Mouse (Mus musculus): ENCODE data around the gene Zfp865. TPM values are rescaled to one million over a fixed set of nuclear protein-coding genes. Genes with fewer than 3 reads are reported as not detected.

Gene Zfp865
- 43.2 and 47.9 TPM in 2 replicates for polyA plus RNA-seq (2012; rRNA removed)

DNA sequence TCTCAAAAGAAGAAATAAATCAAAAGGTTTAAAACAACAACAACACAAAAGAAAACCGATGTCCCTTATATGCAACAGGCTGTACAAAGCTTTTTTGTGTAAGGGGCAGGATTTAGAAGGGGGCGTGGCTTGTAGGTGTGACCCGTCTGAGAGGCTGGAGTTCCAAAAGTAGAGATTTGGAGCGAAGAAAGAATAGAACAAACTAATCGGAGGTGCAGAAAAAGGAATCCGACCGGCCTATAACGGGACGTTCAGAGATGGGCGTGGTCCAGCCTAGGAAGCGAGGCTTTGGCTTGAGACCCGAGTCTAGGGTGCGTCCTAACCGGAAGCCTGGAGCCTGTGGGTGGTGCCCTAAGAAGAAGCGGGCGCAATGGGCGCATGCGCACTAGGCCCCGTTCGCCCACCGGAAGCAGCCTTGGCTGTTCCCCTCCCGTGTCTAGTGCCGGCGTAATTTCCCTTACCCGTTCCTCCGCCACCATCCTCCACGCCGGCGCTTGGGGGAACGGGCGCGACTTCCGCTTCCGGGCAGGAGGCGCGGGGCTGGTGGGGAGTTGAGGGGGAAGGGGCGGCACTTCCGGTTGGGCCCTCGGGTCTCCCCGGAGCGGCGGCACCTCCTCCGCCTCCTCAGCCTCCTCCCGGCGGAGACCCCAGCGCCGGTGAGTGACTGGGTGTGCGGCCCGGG lies at the start of gene Zfp865, which contains the start of gene Ccdc106:
TSS of gene Zfp865 (plus strand) at position 377 of the 682 bp plus-strand sequence.
TSS of gene Ccdc106 (plus strand) at position 554 of the 682 bp plus-strand sequence.
- Histone ChIP-seq H3K4me1 (ENCODE audit: control insufficient read depth, insufficient read depth, low read length) (peaks cover 5% of the 10 kb centered on the region), H3K4me3 (replicated peaks; ENCODE audit: extremely low read depth, low read depth, low read length) (peak within 1 kb of the TSS; percentile 26)
- under 1% methylated on average over 49 of the region's 49 CpGs for WGBS
- peak; percentile 97 for DNase-seq
- peak; percentile 86; the same call in 1 of the 2 replicates for TF ChIP-seq POLR2A (IDR thresholded peaks at IDR 0.05; ENCODE audit: borderline replicate concordance, extremely low read depth, low read depth, low read length)
- TF ChIP-seq CTCF (IDR thresholded peaks at IDR 0.05; ENCODE audit: insufficient read depth, low read length), result no peak

DNA sequence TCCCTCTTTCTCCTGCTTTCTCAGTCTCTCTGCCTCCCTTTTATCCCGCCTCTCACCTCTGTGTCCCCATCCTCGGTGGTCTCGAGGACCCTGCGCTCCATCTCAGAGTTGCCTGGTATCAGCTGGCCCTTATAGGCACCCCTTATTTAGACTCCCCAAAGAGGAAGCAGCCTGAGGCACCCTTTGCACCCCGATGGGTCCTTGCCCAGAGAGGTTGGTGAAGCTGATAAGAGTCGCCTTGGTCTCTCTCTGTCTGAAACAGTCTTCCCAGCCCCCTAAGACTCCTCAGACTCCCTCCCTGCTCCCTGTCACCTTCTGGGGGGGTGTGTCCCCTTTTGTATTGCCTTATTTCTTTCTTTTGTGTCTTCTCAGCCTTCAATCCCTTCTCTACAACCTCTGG lies 49.1 kb upstream of the Zfp865 start, which contains the start of gene Sbk3:
TSS of gene Sbk3 (minus strand) at position 101 of the 400 bp plus-strand sequence.
- Histone ChIP-seq H3K4me3 (replicated peaks; ENCODE audit: extremely low read depth, low read depth, low read length) (no peak within 1 kb of the TSS), H3K4me1 (ENCODE audit: control insufficient read depth, insufficient read depth, low read length) (no peaks in the 10 kb centered on the region)
- 49% methylated on average over 6 of the region's 6 CpGs for WGBS
- no peak for DNase-seq
- no peak for TF ChIP-seq CTCF (IDR thresholded peaks at IDR 0.05; ENCODE audit: insufficient read depth, low read length)
- TF ChIP-seq POLR2A (IDR thresholded peaks at IDR 0.05; ENCODE audit: borderline replicate concordance, extremely low read depth, low read depth, low read length), result no peak

DNA sequence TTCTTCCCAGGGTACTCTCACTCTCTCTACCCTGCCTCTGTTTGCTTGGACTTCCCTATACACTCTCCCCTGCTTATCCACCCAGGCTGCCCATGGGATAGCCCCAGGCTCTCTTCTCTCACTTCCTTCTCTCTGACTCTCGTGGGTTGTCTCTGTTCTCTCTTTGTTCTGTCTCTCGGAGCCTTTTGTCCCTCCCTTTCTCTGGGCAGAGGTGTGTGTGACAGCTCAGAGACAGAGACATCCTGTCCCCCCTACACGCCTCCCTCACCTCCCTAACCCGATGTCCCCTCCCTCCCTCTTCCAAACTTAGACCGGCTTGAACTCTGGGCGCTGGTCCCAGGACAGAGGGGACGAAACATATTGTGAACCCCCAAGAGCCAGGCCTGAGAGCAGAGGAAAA lies 48.5 kb upstream of the Zfp865 start:
- no peaks in the 10 kb centered on the region for H3K4me1 ChIP-seq (ENCODE audit: control insufficient read depth, insufficient read depth, low read length)
- WGBS, result 22% methylated on average over 7 of the region's 7 CpGs
- TF ChIP-seq POLR2A (IDR thresholded peaks at IDR 0.05; ENCODE audit: borderline replicate concordance, extremely low read depth, low read depth, low read length) (no peak), CTCF (IDR thresholded peaks at IDR 0.05; ENCODE audit: insufficient read depth, low read length) (no peak)
- DNase-seq, result no peak
- no peak overlapping the region for H3K4me3 ChIP-seq (replicated peaks; ENCODE audit: extremely low read depth, low read depth, low read length)

DNA sequence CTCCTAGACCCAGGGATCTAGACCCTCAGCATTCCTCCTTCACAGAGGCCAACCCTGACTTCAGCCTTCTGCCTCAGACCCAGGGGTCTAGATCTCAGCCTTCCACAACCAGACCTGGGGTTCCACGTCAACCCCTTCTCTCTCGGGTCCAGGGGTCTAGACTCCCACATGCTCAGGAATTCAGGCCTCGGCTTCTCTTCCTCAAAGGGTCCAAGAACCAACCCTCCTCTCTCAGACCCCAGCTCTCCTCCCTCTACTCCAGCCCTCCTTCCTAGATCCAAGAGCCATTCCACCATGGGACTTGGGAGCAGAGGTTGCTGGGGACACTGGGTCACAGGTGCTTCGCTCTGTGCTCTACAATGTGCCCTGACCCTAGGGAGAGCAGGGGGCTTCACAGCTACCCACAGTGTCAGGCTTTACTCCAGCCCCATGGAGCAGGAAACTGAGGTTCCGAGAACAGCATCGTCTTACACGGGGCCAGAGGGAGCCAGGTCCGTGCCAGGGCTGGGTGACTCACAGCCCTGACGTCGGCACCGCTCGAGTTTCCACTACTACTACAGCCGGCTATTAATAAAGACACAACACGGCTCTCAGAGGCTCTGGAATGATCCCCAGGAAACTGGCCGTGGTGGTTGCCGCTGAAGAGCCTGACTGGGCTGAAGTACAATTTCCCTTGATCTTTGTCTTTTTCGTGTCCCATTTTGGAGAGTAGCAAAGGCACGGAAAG lies 47.7 kb upstream of the Zfp865 start:
- Histone ChIP-seq H3K4me3 (replicated peaks; ENCODE audit: extremely low read depth, low read depth, low read length) (no peak overlapping the region), H3K4me1 (ENCODE audit: control insufficient read depth, insufficient read depth, low read length) (no peaks in the 10 kb centered on the region)
- TF ChIP-seq CTCF (IDR thresholded peaks at IDR 0.05; ENCODE audit: insufficient read depth, low read length) (no peak), POLR2A (IDR thresholded peaks at IDR 0.05; ENCODE audit: borderline replicate concordance, extremely low read depth, low read depth, low read length) (no peak)
- no peak for DNase-seq
- WGBS, result 43% methylated on average over 18 of the region's 18 CpGs

DNA sequence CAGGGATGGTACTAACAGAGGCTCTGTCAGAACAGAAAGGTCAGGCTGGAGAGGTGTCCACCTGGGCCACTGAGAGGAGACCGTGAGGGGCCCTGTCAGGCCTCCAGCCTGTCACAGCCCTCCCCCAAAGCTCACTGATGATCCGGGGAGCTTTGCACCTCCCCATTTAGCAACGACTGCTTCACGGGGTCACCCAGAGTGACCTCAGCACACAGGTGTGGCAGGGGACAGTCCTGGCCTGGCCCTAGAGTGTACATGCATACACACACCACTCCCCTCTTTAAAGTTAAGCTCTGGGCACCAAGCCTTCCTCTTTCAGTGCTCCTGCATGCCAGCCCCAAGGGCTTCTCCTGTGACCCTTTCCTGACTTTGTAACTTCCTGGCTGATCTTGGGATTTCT lies 44.7 kb upstream of the Zfp865 start:
- WGBS, result 50% methylated on average over 4 of the region's 4 CpGs
- TF ChIP-seq POLR2A (IDR thresholded peaks at IDR 0.05; ENCODE audit: borderline replicate concordance, extremely low read depth, low read depth, low read length) (no peak), CTCF (IDR thresholded peaks at IDR 0.05; ENCODE audit: insufficient read depth, low read length) (no peak)
- no peak for DNase-seq
- Histone ChIP-seq H3K4me3 (replicated peaks; ENCODE audit: extremely low read depth, low read depth, low read length) (no peak overlapping the region), H3K4me1 (ENCODE audit: control insufficient read depth, insufficient read depth, low read length) (no peaks in the 10 kb centered on the region)

DNA sequence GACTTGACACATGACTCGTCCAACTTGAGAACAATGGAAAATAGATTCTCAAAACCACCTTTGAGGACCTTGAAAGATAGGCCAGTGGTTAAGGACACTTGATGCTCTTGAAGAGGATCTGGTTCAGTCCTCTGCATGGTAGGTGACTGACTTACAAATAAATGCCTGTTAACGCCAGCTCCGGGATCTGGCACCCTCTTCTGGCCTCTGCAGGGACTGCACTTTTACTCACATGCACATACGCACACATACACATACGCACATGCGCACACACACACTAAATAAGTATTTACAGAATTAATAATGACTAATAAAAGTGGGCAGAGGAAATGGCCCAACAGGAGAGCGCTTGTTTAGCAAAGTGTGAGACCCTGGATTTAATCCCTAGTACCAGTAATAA lies 43.3 kb upstream of the Zfp865 start:
- H3K4me1 ChIP-seq (ENCODE audit: control insufficient read depth, insufficient read depth, low read length), result no peaks in the 10 kb centered on the region
- 89% methylated on average over 7 of the region's 7 CpGs for WGBS
- H3K4me3 ChIP-seq (replicated peaks; ENCODE audit: extremely low read depth, low read depth, low read length), result no peak overlapping the region
- no peak for DNase-seq
- peak; percentile 16; the same call in 1 of the 2 replicates for TF ChIP-seq CTCF (IDR thresholded peaks at IDR 0.05; ENCODE audit: insufficient read depth, low read length)
- TF ChIP-seq POLR2A (IDR thresholded peaks at IDR 0.05; ENCODE audit: borderline replicate concordance, extremely low read depth, low read depth, low read length), result no peak

DNA sequence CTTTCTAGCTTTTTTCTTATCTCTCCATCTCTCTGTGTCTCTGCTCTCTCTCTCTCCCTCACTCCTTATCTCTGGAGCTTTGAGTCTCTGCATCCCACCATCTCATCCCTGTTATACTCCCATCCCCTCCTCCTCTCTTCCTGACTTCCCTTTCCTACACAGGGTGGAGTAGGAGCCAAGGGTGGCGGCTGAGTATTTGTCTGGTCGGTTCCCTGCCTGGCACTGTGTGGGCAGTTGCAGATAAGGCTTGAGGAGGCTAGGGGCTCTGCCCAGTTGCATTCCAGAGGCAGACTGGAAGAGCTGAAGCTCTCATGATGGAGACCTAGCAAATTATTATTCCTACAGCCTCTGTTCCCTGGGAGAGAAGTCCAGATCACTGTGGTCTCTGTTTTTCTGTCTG lies 31.9 kb upstream of the Zfp865 start:
- Histone ChIP-seq H3K4me1 (ENCODE audit: control insufficient read depth, insufficient read depth, low read length) (no peaks in the 10 kb centered on the region), H3K4me3 (replicated peaks; ENCODE audit: extremely low read depth, low read depth, low read length) (no peak overlapping the region)
- no peak for DNase-seq
- TF ChIP-seq CTCF (IDR thresholded peaks at IDR 0.05; ENCODE audit: insufficient read depth, low read length) (no peak), POLR2A (IDR thresholded peaks at IDR 0.05; ENCODE audit: borderline replicate concordance, extremely low read depth, low read depth, low read length) (no peak)
- WGBS, result 17% methylated on average over 2 of the region's 2 CpGs

DNA sequence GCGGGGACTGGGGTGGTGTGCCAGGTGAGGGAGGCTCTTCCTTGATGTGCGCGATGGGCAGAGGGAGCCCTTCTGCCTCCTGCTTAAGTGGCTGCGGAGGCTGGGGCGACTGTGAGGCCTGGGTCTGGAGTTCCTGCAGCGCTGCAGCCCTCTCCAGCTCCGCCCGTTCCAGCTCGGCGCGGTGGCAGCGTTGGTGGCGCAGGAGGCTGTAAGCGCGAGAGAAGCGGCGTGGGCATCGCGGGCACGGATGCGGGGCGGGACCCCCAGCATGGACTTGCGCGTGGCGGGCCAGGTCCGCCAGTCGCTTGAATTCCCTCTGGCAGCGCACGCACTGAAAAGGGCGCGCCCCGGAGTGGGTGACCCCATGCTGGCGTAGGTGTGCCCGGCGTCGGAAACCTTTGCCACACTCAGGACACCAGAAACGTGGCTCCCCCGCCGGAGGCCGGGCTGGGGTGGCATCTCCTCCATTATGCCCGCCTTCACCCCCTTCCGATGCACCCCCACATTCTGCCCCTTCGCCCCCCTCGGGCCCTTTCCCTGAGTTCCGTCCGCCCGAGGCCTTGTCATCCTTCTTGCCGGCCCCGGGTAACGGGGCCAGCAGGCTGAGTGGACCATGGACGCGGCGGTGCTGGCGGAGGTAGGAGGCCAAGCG lies 26.7 kb upstream of the Zfp865 start:
- DNase-seq, result no peak
- WGBS, result 70% methylated on average over 50 of the region's 55 CpGs
- H3K4me1 ChIP-seq (ENCODE audit: control insufficient read depth, insufficient read depth, low read length), result 0 out of 2 replicates have a peak, but pooled peaks cover 6% of the 10 kb centered on the region
- no peak for TF ChIP-seq CTCF (IDR thresholded peaks at IDR 0.05; ENCODE audit: insufficient read depth, low read length)
- no peak for TF ChIP-seq POLR2A (IDR thresholded peaks at IDR 0.05; ENCODE audit: borderline replicate concordance, extremely low read depth, low read depth, low read length)
- no peak overlapping the region for H3K4me3 ChIP-seq (replicated peaks; ENCODE audit: extremely low read depth, low read depth, low read length)

DNA sequence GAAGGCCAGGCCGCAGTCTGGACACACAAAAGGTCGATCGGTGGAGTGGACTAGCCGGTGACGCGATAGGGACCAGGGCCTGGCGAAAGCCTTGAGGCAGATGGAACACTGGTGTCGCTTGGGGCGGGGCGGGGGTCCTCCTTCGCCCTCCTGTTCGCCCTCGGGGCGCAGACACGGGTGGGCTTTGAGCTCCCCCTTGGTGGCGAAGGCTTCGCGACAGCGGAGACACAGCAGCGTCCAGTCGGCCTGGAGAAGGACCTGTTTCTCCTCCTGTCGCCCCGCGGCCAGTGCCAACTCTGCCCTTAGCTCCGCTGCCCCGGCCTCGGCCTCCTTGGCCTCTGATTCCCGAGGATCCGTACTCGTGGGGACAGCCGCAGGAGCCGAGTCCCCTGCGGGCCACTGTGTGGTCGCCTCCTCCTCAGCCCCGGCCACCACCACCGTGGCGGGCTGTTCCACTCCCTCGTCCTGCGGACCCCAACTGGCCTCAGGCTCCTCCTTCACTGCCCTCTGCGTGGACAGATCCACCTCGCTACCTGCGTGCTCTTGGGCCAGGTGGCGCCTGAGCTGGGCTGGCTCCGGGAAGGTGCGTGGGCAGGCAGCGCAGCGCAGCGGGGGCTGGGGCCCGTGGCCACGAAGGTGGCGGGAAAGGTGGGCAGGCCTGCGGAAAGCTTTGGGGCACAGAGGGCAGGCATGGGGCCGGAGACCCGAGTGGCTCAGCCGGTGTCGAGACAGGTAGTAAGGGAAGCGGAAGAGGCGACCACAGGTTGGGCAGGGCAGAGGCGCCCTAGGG lies 26.0 kb upstream of the Zfp865 start:
- no peak for DNase-seq
- H3K4me3 ChIP-seq (replicated peaks; ENCODE audit: extremely low read depth, low read depth, low read length), result no peak overlapping the region
- 0 out of 2 replicates have a peak, but pooled peaks cover 6% of the 10 kb centered on the region for H3K4me1 ChIP-seq (ENCODE audit: control insufficient read depth, insufficient read depth, low read length)
- 72% methylated on average over 59 of the region's 59 CpGs for WGBS
- TF ChIP-seq POLR2A (IDR thresholded peaks at IDR 0.05; ENCODE audit: borderline replicate concordance, extremely low read depth, low read depth, low read length) (no peak), CTCF (IDR thresholded peaks at IDR 0.05; ENCODE audit: insufficient read depth, low read length) (no peak)
